Mouse (Mus musculus) CH12.LX (cell line): ENCODE data around the gene Fbxo3. TPM values are rescaled to one million over a fixed set of nuclear protein-coding genes. Genes with fewer than 3 reads are reported as not detected.
A peak's percentile ranks its signal among the peaks of the same experiment; 100 is the strongest.

Experiments
- DNase-seq: peaks from one replicate; pipeline ENCODE4 v3.0.0-alpha.2; 2013; ENCODE audit errors: extremely low read depth
- H3K27ac ChIP-seq: 2 replicates; pipeline ENCODE4 v1.5.1; 2012; ENCODE audit warnings: low read depth, mild to moderate bottlenecking, control low read depth, moderate library complexity; ENCODE audit not compliant: insufficient read depth
- H3K27me3 ChIP-seq: replicated peaks from 2 replicates; pipeline ENCODE3; 2012; ENCODE audit warnings: inconsistent platforms
- H3K36me3 ChIP-seq, 2 experiments: replicated peaks in 1 of 2; 2 replicates each; pipeline versions ENCODE3 to v1.6.1; 2012; ENCODE audit warnings: inconsistent platforms in 1 of 2, low read length in 1 of 2, mild to moderate bottlenecking in 1 of 2, mixed read lengths in 1 of 2, moderate library complexity in 1 of 2; ENCODE audit not compliant: control insufficient read depth in 1 of 2, insufficient read depth in 1 of 2
- H3K4me1 ChIP-seq, 2 experiments: 2 replicates each; pipeline ENCODE4 v1.6.1; 2012; ENCODE audit warnings: inconsistent platforms in 1 of 2, moderate library complexity in 1 of 2; ENCODE audit not compliant: insufficient read depth in 2 of 2, control insufficient read depth in 1 of 2
- H3K4me2 ChIP-seq: 2 replicates; pipeline ENCODE4 v1.6.1; 2012; ENCODE audit warnings: low read depth, mild to moderate bottlenecking, control low read depth; ENCODE audit not compliant: poor library complexity, insufficient read depth, severe bottlenecking
- H3K4me3 ChIP-seq, 3 experiments: fragments of 150-350 bp in 1 of 3; sonication (generic) in 1 of 3; replicated peaks in 1 of 3; 2 replicates each; pipeline versions ENCODE3 to v1.5.1; 2011 to 2012; ENCODE audit warnings: low read depth in 2 of 3, low read length in 2 of 3, mild to moderate bottlenecking in 2 of 3, moderate library complexity in 2 of 3, control low read depth in 1 of 3, improper control_type of control experiment in 1 of 3, inconsistent platforms in 1 of 3, mixed read lengths in 1 of 3; ENCODE audit not compliant: poor library complexity in 1 of 3
- H3K79me2 ChIP-seq: replicated peaks from 2 replicates; pipeline ENCODE4 v1.6.1; 2012; ENCODE audit warnings: mild to moderate bottlenecking, moderate library complexity; ENCODE audit not compliant: control insufficient read depth, poor library complexity, insufficient read depth, severe bottlenecking; ENCODE audit errors: extremely low read depth
- H3K9ac ChIP-seq: 2 replicates; pipeline ENCODE4 v1.6.1; 2012; ENCODE audit warnings: low read depth, mild to moderate bottlenecking, control low read depth, moderate library complexity; ENCODE audit not compliant: insufficient read depth
- H3K9me3 ChIP-seq: replicated peaks from 2 replicates; pipeline ENCODE3; 2012; ENCODE audit warnings: low read length, inconsistent platforms, mixed read lengths
- BHLHE40 ChIP-seq: IDR thresholded peaks from 2 replicates; pipeline ENCODE4 v1.6.1; 2011; ENCODE audit warnings: mild to moderate bottlenecking, low read depth, low read length, improper control_type of control experiment
- CHD1 ChIP-seq: IDR thresholded peaks from 2 replicates; pipeline ENCODE4 v1.6.1; 2012; ENCODE audit warnings: low read depth, low read length, improper control_type of control experiment, inconsistent platforms
- CHD2 ChIP-seq: IDR thresholded peaks from 2 replicates; pipeline ENCODE4 v1.6.1; 2011; ENCODE audit warnings: low read length, improper control_type of control experiment
- E2F4 ChIP-seq: IDR thresholded peaks from 2 replicates; pipeline ENCODE4 v1.6.1; 2011; ENCODE audit warnings: low read depth, low read length, improper control_type of control experiment; ENCODE audit not compliant: insufficient replicate concordance
- ELF1 ChIP-seq: IDR thresholded peaks from 2 replicates; pipeline ENCODE4 v1.6.1; 2014; ENCODE audit warnings: low read depth, mild to moderate bottlenecking, inconsistent platforms, low read length, improper control_type of control experiment
- EP300 ChIP-seq: IDR thresholded peaks from 2 replicates; pipeline ENCODE4 v1.6.1; 2011; ENCODE audit warnings: low read length, improper control_type of control experiment
- ETS1 ChIP-seq: conservative IDR thresholded peaks from 2 replicates; pipeline ENCODE4 v1.6.1; 2012; ENCODE audit warnings: low read depth, mild to moderate bottlenecking, inconsistent platforms, low read length, improper control_type of control experiment, moderate library complexity
- IRF4 ChIP-seq: IDR thresholded peaks from 2 replicates; pipeline ENCODE4 v1.6.1; 2014; ENCODE audit warnings: low read depth, mild to moderate bottlenecking, inconsistent platforms, low read length, improper control_type of control experiment
- JUN ChIP-seq: IDR thresholded peaks from 2 replicates; pipeline ENCODE4 v1.6.1; 2011; ENCODE audit warnings: low read depth, mild to moderate bottlenecking, low read length, improper control_type of control experiment, moderate library complexity; ENCODE audit not compliant: insufficient read depth
- JUND ChIP-seq: conservative IDR thresholded peaks from 2 replicates; pipeline ENCODE4 v1.6.1; 2011; ENCODE audit warnings: low read depth, low read length, improper control_type of control experiment
- MAFK ChIP-seq: IDR thresholded peaks from 2 replicates; pipeline ENCODE4 v1.6.1; 2011; ENCODE audit warnings: low read length, improper control_type of control experiment; ENCODE audit not compliant: insufficient replicate concordance
- MAX ChIP-seq: IDR thresholded peaks from 2 replicates; pipeline ENCODE4 v1.6.1; 2011; ENCODE audit warnings: low read length, improper control_type of control experiment
- MAZ ChIP-seq: IDR thresholded peaks from 2 replicates; pipeline ENCODE4 v1.6.1; 2012; ENCODE audit warnings: low read depth, mild to moderate bottlenecking, inconsistent platforms, low read length, improper control_type of control experiment, moderate library complexity
- MEF2A ChIP-seq: IDR thresholded peaks from 2 replicates; pipeline ENCODE4 v1.6.1; 2014; ENCODE audit warnings: low read depth, mild to moderate bottlenecking, inconsistent platforms, low read length, improper control_type of control experiment, borderline replicate concordance
- NELFE ChIP-seq: IDR thresholded peaks from 2 replicates; pipeline ENCODE4 v1.6.1; 2011; ENCODE audit warnings: low read depth, low read length, improper control_type of control experiment
- PAX5 ChIP-seq: IDR thresholded peaks from 2 replicates; pipeline ENCODE4 v1.6.1; 2012; ENCODE audit warnings: low read length, inconsistent platforms, mixed read lengths
- POLR2AphosphoS2 ChIP-seq: IDR thresholded peaks from 2 replicates; pipeline ENCODE4 v1.6.1; 2011; ENCODE audit warnings: low read depth, low read length, improper control_type of control experiment
- RAD21 ChIP-seq: IDR thresholded peaks from 2 replicates; pipeline ENCODE4 v1.6.1; 2011; ENCODE audit warnings: low read depth, mild to moderate bottlenecking, low read length, improper control_type of control experiment, moderate library complexity
- RCOR1 ChIP-seq: conservative IDR thresholded peaks from 2 replicates; pipeline ENCODE4 v1.6.1; 2012; ENCODE audit warnings: low read depth, mild to moderate bottlenecking, inconsistent platforms, low read length, improper control_type of control experiment
- SIN3A ChIP-seq: IDR thresholded peaks from 2 replicates; pipeline ENCODE4 v1.6.1; 2012; ENCODE audit warnings: low read length, improper control_type of control experiment, inconsistent platforms
- SMC3 ChIP-seq: IDR thresholded peaks from 2 replicates; pipeline ENCODE4 v1.6.1; 2011; ENCODE audit warnings: low read depth, low read length, improper control_type of control experiment
- UBTF ChIP-seq: IDR thresholded peaks from 2 replicates; pipeline ENCODE4 v1.6.1; 2012; ENCODE audit warnings: low read depth, mild to moderate bottlenecking, inconsistent platforms, low read length, improper control_type of control experiment, moderate library complexity
- USF1 ChIP-seq: IDR thresholded peaks from 2 replicates; pipeline ENCODE4 v1.6.1; 2014; ENCODE audit warnings: low read depth, mild to moderate bottlenecking, inconsistent platforms, low read length, improper control_type of control experiment
- USF2 ChIP-seq: conservative IDR thresholded peaks from 2 replicates; pipeline ENCODE4 v1.6.1; 2011; ENCODE audit warnings: low read depth, low read length, improper control_type of control experiment
- ZC3H11A ChIP-seq: IDR thresholded peaks from 2 replicates; pipeline ENCODE4 v1.6.1; 2012; ENCODE audit warnings: low read depth, mild to moderate bottlenecking, inconsistent platforms, low read length, improper control_type of control experiment
- ZKSCAN1 ChIP-seq: IDR thresholded peaks from 2 replicates; pipeline ENCODE4 v1.6.1; 2012; ENCODE audit warnings: low read depth, inconsistent platforms, low read length, improper control_type of control experiment, borderline replicate concordance
- ZMIZ1 ChIP-seq: IDR thresholded peaks from 2 replicates; pipeline ENCODE4 v1.6.1; 2012; ENCODE audit warnings: low read depth, mild to moderate bottlenecking, inconsistent platforms, low read length, improper control_type of control experiment
- ZNF384 ChIP-seq: IDR thresholded peaks from 2 replicates; pipeline ENCODE4 v1.6.1; 2012; ENCODE audit warnings: low read depth, low read length, improper control_type of control experiment, inconsistent platforms
- dilution Hi-C: fragments of 300-500 bp; cut with MboI; formaldehyde crosslinking; loops from 2 replicates; pipeline ENCODE4 v1.14.3; 2020; ENCODE audit warnings: low sequenced_read_pairs; ENCODE audit not compliant: extremely low pct_unique_long_range_greater_than_20kb, extremely low pct_ligation_motif_present
- in situ Hi-C: fragments of 300-500 bp; cut with MboI; formaldehyde crosslinking; loops from 3 replicates; pipeline ENCODE4 v1.14.3; 2019; ENCODE audit warnings: low sequenced_read_pairs, low pct_ligation_motif_present, low pct_unique_long_range_greater_than_20kb, mixed read lengths
- polyA plus RNA-seq: library from polyadenylated mRNA; unstranded; fragments of >175 nt; gene quantifications from 2 replicates; pipeline ENCODE4 v1.2.1, GENCODE M21; 2012; ENCODE audit warnings: low read depth; ENCODE audit not compliant: insufficient read length
- total RNA-seq, 2 experiments: library from RNA; depleted of rRNA; stranded (reverse); fragments of 300-350 nt in 1 of 2; fragments of >200 nt in 1 of 2; gene quantifications; 2 replicates each; pipeline ENCODE4 v1.2.3; 2012 to 2014

Fbxo3 gene
- total and polyA plus RNA-seq, 3 experiments: 29.7 to 63.7 (median 38.4) TPM

- TF ChIP-seq RCOR1: no peak
- TF ChIP-seq ETS1: no peak
- TF ChIP-seq NELFE: no peak
- no peak for TF ChIP-seq E2F4
- no peak for TF ChIP-seq ZNF384
- TF ChIP-seq MAZ: no peak
Measured at GRCm38 (mm10) chr2:104001076-104001475, 26.4 kb upstream of the Fbxo3 start (continued).

GRCm38 (mm10) chr2:104001861-104002260 lies 25.7 kb upstream of the Fbxo3 start:
- no peak for DNase-seq
- Histone ChIP-seq H3K4me3 (no peak overlapping the region), H3K9ac (no peak overlapping the region), H3K79me2 (no peaks in the 10 kb centered on the region), H3K27ac (no peak overlapping the region), H3K36me3 (no peaks in the 10 kb centered on the region), H3K4me2 (no peak overlapping the region), H3K4me1 (no peaks in the 10 kb centered on the region), H3K27me3 (peaks cover 4% of the 10 kb centered on the region), H3K9me3 (no peaks in the 10 kb centered on the region)
- dilution Hi-C loops: no loop called here
- TF ChIP-seq MEF2A (no peak), CHD1 (no peak), USF2 (no peak), MAFK (no peak)
- in situ Hi-C loops: loop anchor here (10.0 kb wide), 2 partner anchors 257 to 437 kb away; partner anchors contain the start of gene Abtb2

GRCm38 (mm10) chr2:104002711-104003413 lies 24.7 kb upstream of the Fbxo3 start:
- no peak overlapping the region for H3K9ac ChIP-seq
- peaks cover 8% of the 10 kb centered on the region for H3K27me3 ChIP-seq
- dilution Hi-C loops (no loop called here), in situ Hi-C loops (loop anchor here (10.0 kb wide), 2 partner anchors 258 to 438 kb away; partner anchors contain the start of gene Abtb2)
- no peak overlapping the region for H3K4me3 ChIP-seq
- no peaks in the 10 kb centered on the region for H3K4me1 ChIP-seq
- peak; percentile 67 for DNase-seq
- no peaks in the 10 kb centered on the region for H3K36me3 ChIP-seq
- H3K4me2 ChIP-seq: peak overlapping the region; percentile 33
- H3K9me3 ChIP-seq: no peaks in the 10 kb centered on the region
- H3K27ac ChIP-seq: no peak overlapping the region
- H3K79me2 ChIP-seq: no peaks in the 10 kb centered on the region
- no peak for TF ChIP-seq EP300
- TF ChIP-seq PAX5: no peak
- peak; percentile 22 for TF ChIP-seq ZC3H11A
- TF ChIP-seq SIN3A: 0 out of 2 replicates have a peak, but pooled peaks have one; percentile 23
- no peak for TF ChIP-seq POLR2AphosphoS2
- TF ChIP-seq UBTF: no peak
- no peak for TF ChIP-seq ZKSCAN1
- TF ChIP-seq RAD21: peak; percentile 87
- no peak for TF ChIP-seq ZNF384
- no peak for TF ChIP-seq E2F4
- peak; percentile 77 for TF ChIP-seq SMC3
- TF ChIP-seq BHLHE40: no peak
- no peak for TF ChIP-seq MEF2A
- no peak for TF ChIP-seq USF2
- no peak for TF ChIP-seq NELFE
- TF ChIP-seq JUN: no peak
- no peak for TF ChIP-seq IRF4
- no peak for TF ChIP-seq CHD2
- TF ChIP-seq ZMIZ1: no peak
- TF ChIP-seq JUND: no peak
- TF ChIP-seq MAX: no peak
- TF ChIP-seq USF1: no peak
- TF ChIP-seq ELF1: no peak
- TF ChIP-seq CHD1: no peak
- no peak for TF ChIP-seq RCOR1
